11 mouse cellular contexts compared by ENCODE assay signal in genomic region chr5:96803091-96803490, GRCm38 (mm10). TPM values are rescaled to one million over a fixed set of nuclear protein-coding genes. Genes with fewer than 3 reads are reported as not detected.
DNase-seq lines count a peak whose midpoint lies in the region; ATAC-seq and TF ChIP-seq lines count a peak whose summit lies in the region.
"Had no signal": no experiment of that assay in that cellular context is flagged by ENCODE, and none has a peak within 500 bp of the region (broad histone marks: within the 10 kb centered on the region; RNA-seq: fewer than 3 reads in every experiment).

No protein-coding gene starts in this region.

- H3K9ac ChIP-seq in intestine, embryonic 16.5 days (ENCODE audit: low read depth, low read length): no peak overlapping the region
- no peak overlapping the region for H3K9ac ChIP-seq in midbrain, embryonic 13.5 days (replicated peaks)
- no peak overlapping the region for H3K9ac ChIP-seq in forebrain, embryonic 11.5 days (ENCODE audit: low read length)

- ATAC-seq in intestine, embryonic 16.5 days: no peak
- ATAC-seq in midbrain, embryonic 13.5 days: no peak
- ATAC-seq in forebrain, embryonic 11.5 days (replicated peaks; ENCODE audit: low FRiP score): no peak

- H3K4me2 ChIP-seq in intestine, embryonic 16.5 days (ENCODE audit: low read depth, low read length): no peak overlapping the region
- no peak overlapping the region for H3K4me2 ChIP-seq in midbrain, embryonic 13.5 days (replicated peaks)
- no peak overlapping the region for H3K4me2 ChIP-seq in forebrain, embryonic 11.5 days (ENCODE audit: low read depth, low read length, severe bottlenecking)

- H3K36me3 ChIP-seq in intestine, embryonic 16.5 days (ENCODE audit: control insufficient read depth, insufficient read depth, low read length): no peaks in the 10 kb centered on the region
- H3K36me3 ChIP-seq in midbrain, embryonic 13.5 days: no peaks in the 10 kb centered on the region
- no peaks in the 10 kb centered on the region for H3K36me3 ChIP-seq in forebrain, embryonic 11.5 days (ENCODE audit: control insufficient read depth, insufficient read depth, low read length)
- H3K36me3 ChIP-seq: G1E had no signal

- peak; percentile 33 for DNase-seq in lung, adult 2 months
- DNase-seq in lung, postnatal 14 days: no peak
- DNase-seq in gastrocnemius, postnatal 10 days: peak; percentile 53
- peak; percentile 84 for DNase-seq in skeletal muscle tissue, adult 2 months (ENCODE audit: low read depth, low spot score)
- no peak for DNase-seq in forebrain, embryonic 11.5 days (ENCODE audit: low spot score)
- DNase-seq in thymus, postnatal 36 days: no peak
- DNase-seq: cerebellum, postnatal 25 days; right cerebral cortex, postnatal 25 days had no signal

- no peak for TF ChIP-seq POLR2A in lung, adult 2 months (IDR thresholded peaks at IDR 0.05; ENCODE audit: borderline replicate concordance, extremely low read depth, low read depth, low read length)

- H3K4me1 ChIP-seq in lung, adult 2 months (ENCODE audit: control insufficient read depth, insufficient read depth, low read length): peaks cover 46% of the 10 kb centered on the region
- peaks cover 14% of the 10 kb centered on the region for H3K4me1 ChIP-seq in intestine, embryonic 16.5 days (ENCODE audit: control insufficient read depth, insufficient read depth, low read length)
- H3K4me1 ChIP-seq in midbrain, embryonic 13.5 days (replicated peaks): no peaks in the 10 kb centered on the region
- H3K4me1 ChIP-seq in forebrain, embryonic 11.5 days (replicated peaks; ENCODE audit: control insufficient read depth, insufficient read depth, low read length): 0 out of 2 replicates have a peak, but pooled peaks cover 3% of the 10 kb centered on the region

- H3K27me3 ChIP-seq in intestine, embryonic 16.5 days (replicated peaks; ENCODE audit: control insufficient read depth, insufficient read depth, low read length): no peaks in the 10 kb centered on the region
- H3K27me3 ChIP-seq in midbrain, embryonic 13.5 days: no peaks in the 10 kb centered on the region
- H3K27me3 ChIP-seq in forebrain, embryonic 11.5 days (ENCODE audit: control insufficient read depth, insufficient read depth, low read length): no peaks in the 10 kb centered on the region

- no peak overlapping the region for H3K4me3 ChIP-seq in lung, adult 2 months (replicated peaks; ENCODE audit: extremely low read depth, low read depth, low read length)
- H3K4me3 ChIP-seq in intestine, embryonic 16.5 days (ENCODE audit: low read length): no peak overlapping the region
- H3K4me3 ChIP-seq in midbrain, embryonic 13.5 days (replicated peaks): no peak overlapping the region
- H3K4me3 ChIP-seq in forebrain, embryonic 11.5 days (ENCODE audit: low read depth, low read length): no peak overlapping the region

- 0 out of 2 replicates have a peak overlapping the region, but pooled peaks have one; percentile 11 for H3K27ac ChIP-seq in intestine, embryonic 16.5 days (ENCODE audit: low read length)
- H3K27ac ChIP-seq in midbrain, embryonic 13.5 days: no peak overlapping the region
- no peak overlapping the region for H3K27ac ChIP-seq in forebrain, embryonic 11.5 days (ENCODE audit: low read depth, low read length)

- TF ChIP-seq CTCF in lung, adult 2 months (IDR thresholded peaks at IDR 0.05; ENCODE audit: insufficient read depth, low read length): no peak

- no peaks in the 10 kb centered on the region for H3K9me3 ChIP-seq in intestine, embryonic 16.5 days (ENCODE audit: control insufficient read depth, low read length)
- no peaks in the 10 kb centered on the region for H3K9me3 ChIP-seq in midbrain, embryonic 13.5 days
- no peaks in the 10 kb centered on the region for H3K9me3 ChIP-seq in forebrain, embryonic 11.5 days (ENCODE audit: control insufficient read depth, low read length)
- H3K9me3 ChIP-seq: G1E had no signal

- 17% methylated on average over 3 of the region's 3 CpGs for WGBS in lung, adult 2 months
- 40% methylated on average over 3 of the region's 3 CpGs for WGBS in intestine, embryonic 16.5 days
- WGBS in midbrain, embryonic 13.5 days: 76% methylated on average over 3 of the region's 3 CpGs
- WGBS in forebrain, embryonic 11.5 days: 65% methylated on average over 3 of the region's 3 CpGs

RNA-seq across cellular contexts. Expression of gene Anxa3, which starts 10.0 kb away (rescaled TPM):
- polyA plus RNA-seq in lung, adult 2 months (2012; rRNA removed): 69.9 and 103 TPM in 2 replicates
- 10 to 100 TPM; 20.0 to 30.6 TPM for total RNA-seq in gastrocnemius, postnatal 10 days (2021)
- polyA plus RNA-seq in intestine, embryonic 16.5 days (2015; fragmentation: Nextera tagmentation; extraction: Ambion mirVana): 45.1 and 48.4 TPM in 2 replicates
- 21.7 and 22.7 TPM in 2 replicates for polyA plus RNA-seq in midbrain, embryonic 13.5 days (2015; fragmentation: Nextera tagmentation; extraction: Ambion mirVana)
- polyA plus RNA-seq in forebrain, embryonic 11.5 days (2014; fragmentation: Nextera tagmentation; extraction: Ambion mirVana): 35.7 and 42.3 TPM in 2 replicates
- polyA plus RNA-seq: G1E had no signal

Comparison
In these comparisons a context has a peak if more than half of its experiments do, and no peak if none do; other contexts are left out.
1. DNase-seq: peak in lung, adult 2 months (single experiment), gastrocnemius, postnatal 10 days (single experiment) and skeletal muscle tissue, adult 2 months (single experiment); none in lung, postnatal 14 days (single experiment), forebrain, embryonic 11.5 days (single experiment) and thymus, postnatal 36 days (0 of 2).